Mouse (Mus musculus): ENCODE data around the gene Prpf8.

Gene Prpf8

DNA sequence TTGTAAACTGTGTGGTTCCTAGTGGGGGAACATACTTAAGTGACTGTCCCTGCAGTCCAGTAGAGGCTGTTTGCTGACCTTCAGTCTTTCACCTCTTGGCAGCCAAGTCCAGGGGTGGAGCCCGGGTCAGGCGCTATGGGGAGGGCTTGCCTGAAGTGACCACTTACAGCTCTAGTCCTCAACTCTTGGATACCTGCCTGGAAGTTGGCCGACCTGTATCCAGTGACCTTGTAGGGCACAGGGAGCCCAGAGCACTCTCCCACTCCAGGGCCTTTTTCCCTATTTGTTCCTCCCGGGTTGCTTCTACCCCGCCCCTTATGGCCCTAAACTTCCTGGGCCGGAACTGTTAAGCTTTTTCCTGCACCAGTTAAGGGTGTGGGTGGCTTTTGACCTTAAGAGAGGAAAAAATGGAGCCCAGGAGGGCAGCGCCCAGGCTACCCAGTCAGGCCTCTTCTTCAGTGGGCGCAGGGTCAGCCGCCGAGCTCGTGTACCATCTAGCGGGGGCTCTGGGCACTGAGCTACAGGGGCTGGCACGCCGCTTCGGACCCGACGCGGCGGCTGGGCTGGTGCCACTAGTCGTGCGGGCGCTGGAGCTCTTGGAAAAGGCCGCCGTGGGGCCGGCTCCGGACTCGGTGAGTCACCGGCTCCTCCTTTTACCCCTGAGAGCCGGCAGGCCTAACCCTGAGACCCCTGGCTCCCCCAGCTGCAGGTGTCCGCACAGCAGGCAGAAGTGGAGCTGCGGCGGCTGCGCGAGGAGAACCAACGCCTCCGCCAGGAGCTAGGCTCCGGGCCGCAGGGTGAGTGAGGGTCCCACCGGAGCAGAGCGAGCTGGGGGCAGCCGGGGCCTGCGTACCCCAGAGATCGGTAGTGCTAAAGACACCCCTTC lies 23.4 kb downstream of the Prpf8 start, which contains the start of gene Rilp:
Rilp (plus strand) TSS at position 354 of the 886 bp plus-strand sequence.
- DNase-seq: peak; percentile 75

DNA sequence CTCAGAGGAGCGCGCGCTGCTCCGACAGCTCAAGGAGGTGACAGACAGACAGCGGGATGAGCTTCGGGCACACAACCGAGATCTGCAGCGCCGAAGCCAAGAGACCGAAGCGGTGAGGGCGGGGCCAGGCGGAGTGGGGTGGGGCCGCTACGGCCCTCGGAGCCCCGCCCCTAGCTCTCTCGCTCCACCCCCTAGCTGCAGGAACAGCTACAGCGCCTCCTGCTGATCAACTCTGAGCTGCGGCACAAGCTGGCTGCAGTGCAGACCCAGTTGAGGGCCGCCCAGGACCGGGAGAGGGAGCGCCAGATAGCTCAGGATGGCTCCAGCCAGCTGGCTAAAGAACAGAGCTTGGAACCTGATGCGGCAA lies 24.0 kb downstream of the Prpf8 start:
- peak; percentile 95 for DNase-seq

DNA sequence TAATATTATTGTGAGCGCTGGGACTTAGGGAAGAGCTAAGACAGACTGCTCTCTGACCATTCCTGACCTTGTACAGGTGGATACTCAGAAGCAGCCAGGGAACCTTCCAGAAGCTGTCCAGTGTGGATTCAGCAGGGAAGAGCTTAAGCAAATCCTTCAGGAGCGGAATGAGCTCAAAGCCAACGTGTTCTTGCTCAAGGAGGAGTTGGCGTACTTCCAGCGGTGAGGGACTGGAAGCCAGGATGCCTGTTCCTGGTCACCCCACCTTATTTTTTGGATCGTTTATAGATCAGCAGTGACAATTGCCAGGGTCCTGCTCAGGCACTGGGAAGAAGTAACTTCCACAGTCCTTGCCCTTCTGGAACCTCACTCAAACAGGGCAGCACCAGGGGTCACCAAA lies 24.6 kb downstream of the Prpf8 start:
- DNase-seq: no peak

DNA sequence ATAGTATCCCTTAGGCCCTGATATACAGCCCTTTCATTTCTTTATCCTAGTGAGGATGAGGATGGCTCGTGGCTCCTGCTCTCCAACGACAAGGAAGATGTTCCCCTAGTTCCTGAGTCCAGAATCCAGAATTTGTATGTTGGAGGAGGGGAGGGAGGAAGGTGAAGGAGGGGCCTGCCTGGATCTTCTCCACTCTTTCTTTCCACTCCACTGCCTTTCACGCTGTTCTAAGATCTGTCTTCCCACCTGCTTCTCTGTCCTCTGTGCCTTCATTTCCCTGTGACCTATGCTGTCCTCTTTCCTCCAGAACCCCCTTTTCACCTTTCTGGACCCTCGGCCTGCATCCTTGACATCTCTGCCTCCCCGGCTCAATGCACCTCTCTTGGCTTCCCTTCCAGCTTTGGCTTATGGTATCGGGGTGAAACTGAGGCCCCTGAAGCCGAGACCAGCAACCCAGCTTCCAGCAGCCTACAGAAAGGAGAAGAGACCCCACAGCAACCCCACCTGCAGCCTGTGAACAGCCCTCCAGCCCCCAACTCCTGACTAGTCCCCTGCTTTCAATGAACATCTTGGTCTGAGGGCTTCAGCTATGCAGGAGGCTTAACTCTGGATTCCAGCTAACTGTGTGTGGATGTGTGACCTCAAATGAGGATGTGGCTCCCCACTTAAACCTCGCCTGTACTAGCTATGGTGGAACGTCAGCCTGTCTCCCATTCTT lies 25.8 kb downstream of the Prpf8 start:
- no peak for DNase-seq

DNA sequence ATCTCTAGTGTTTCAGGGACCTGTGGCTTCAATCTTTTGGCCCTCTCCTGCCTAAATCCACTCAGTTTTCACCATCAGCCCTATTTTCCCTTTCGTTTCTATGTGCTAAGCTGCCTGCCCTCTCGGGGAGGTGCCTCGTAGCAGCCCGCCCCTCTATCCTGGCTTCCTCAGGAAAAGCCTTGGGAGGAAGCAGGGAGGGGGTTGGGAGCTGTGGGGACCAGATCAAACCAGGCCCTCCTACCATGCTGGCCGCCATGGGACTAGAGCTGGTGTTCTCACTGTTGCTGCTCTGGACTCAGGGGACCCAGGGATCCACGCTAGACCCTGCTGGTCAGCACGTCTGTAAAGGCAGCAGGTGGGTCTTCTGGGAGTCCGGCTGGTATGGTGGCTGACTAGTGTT lies 26.7 kb downstream of the Prpf8 start, which contains the start of gene Scarf1:
Scarf1 (plus strand) TSS at position 205 of the 400 bp plus-strand sequence.
- DNase-seq: no peak

DNA sequence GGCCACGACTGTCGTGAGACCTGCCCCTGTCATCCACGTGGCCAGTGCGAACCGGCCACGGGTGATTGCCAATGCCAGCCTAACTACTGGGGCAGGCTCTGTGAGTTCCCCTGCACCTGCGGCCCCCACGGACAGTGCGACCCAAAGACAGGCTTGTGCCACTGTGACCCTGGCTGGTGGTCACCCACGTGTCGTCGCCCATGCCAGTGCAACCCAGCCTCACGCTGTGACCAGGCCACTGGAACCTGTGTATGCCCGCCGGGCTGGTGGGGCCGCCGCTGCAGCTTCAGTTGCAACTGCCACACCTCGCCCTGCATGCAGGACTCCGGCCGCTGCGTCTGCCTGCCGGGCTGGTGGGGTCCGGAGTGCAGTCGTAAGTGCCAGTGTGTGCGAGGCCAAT lies 28.6 kb downstream of the Prpf8 start:
- DNase-seq: no peak

DNA sequence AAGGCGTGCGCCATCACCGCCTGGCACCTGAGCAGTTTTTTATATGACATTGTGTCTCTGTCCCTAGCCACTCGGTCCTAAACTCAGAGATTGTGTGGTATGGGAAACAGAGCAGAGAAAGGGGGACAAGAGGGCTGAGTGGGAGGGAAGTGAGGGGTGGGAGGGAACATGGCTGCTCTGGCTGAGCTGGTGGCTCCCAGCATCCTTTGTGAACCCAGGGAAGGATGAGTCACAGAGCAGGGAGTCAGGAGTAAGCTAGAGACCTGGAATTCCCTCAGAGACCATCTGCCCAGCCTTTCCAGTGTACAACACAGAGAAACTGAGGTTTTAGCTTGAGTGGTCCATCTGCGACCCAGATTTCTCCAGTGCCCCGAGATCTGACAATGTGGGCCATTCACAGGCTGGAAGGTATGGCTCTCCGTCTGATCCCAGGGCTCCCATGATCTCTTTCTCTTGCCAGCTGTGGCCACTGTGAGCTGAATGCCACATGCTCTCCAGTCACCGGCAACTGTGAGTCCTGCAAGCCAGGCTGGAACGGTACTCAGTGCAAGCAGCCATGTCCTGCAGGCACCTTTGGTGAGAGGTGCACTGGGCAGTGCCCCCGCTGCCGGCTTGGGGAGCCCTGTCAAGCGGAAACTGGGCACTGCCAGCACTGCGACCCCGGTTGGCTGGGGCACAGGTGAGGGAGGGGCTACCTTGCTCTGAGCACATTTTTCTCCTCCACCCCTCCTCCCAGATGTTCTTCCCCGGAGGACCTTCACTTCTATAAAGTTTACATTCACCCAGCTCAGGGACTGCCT lies 33.4 kb downstream of the Prpf8 start:
- DNase-seq: no peak

DNA sequence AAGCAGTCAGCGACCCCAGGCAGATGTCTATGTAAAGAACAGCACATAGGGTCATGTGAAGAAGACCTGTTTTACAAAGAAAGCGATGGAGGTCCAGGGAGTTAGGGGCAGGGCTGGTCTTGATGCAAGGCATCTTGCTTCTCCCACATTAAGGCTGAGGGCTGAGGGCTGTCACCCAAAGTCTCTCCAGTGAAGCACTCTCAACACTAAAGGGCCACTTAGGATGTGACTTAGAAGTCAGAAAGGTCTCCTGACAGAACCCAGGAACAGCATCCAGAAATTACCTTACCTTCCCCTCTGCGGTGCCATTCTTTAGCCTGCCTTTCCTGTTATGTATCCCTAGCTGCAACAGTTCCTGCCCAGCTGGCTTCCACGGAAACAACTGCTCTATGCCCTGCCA lies 35.0 kb downstream of the Prpf8 start:
- DNase-seq: no peak

DNA sequence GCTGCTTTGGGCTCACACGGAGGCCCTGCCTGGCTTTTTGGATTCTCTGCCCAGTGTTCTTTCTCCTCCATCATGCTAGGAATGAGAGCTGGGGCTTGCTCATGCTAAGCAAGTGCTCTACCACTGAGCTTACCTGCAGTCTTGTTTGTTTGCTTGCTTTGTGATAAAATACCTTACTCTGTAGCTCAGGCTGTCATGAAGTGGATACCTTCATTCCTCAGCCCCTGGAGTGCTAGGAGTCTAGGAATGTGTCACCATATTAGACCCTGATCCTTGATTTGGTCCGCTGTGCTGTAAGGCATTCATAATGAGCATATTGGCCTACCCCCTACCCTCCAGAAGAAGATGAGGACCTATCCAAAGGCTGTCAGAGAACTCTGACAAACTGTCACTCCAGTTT lies 36.2 kb downstream of the Prpf8 start:
- no peak for DNase-seq

DNA sequence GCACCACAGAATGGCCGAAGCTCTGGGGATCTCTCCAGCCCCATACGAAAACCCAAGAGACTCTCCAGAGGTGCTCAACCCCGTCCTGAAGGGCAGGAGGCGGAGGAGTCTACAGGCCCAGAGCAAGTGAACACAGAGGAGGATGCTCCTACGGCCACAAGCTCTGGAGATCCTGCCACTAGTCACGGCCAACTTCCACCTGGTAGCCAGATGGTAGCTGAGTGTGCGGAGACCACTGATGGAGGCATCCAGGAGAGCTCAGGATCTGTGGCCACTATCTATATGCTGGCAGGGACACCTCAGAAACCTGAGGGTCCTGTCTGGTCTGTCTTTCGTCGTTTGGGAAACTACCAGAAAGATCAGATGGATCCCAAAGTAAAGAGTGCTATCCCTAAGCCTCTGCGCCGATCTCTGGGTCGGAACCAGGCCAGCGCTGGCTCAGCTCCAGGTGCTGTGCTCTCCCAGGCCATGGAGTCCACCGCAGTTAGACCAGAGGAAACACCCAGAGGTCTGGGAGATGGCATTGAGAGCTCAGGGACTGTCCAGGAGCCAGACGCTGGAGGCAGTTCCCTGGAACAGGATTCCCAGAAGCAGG lies 39.0 kb downstream of the Prpf8 start:
- DNase-seq: no peak

DNA sequence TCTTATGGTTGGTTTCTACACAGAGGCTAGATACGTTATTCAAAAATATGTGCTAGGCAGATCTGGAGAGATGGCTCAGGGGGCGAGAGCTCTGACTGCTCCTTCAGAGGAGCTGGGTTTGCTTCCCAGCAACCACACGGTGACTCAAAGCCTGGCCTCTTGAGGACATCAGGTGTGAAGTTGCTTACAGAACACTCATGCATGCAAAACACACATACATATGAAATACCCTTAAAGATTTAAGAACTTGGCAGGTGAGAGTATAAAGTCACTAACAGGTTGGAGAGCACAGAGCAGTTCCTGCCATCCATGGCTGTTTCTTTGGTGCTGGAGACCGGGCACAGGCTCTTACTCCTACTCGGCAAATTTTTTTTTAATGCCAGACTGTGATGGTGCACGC lies 40.3 kb downstream of the Prpf8 start:
- no peak for DNase-seq

DNA sequence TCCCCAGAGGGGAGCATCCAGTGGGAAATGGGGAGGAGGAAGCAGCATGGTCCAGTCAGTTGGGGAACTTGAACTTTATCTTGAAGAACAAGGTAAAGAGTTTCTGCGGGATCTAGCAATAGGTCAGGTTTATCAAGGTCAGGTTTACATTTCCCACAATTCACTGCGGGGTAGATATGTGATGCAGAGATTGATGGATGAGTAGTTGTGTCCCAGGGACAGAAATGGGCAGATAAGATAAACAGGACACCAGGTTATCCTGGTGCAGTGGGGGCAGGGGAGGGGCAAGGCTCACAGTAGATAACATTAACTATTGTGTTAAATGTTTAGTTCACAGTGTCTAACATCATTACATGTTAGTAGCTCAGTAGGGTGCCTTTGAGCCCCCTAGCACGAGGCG lies 43.2 kb downstream of the Prpf8 start:
- DNase-seq: peak; percentile 11

DNA sequence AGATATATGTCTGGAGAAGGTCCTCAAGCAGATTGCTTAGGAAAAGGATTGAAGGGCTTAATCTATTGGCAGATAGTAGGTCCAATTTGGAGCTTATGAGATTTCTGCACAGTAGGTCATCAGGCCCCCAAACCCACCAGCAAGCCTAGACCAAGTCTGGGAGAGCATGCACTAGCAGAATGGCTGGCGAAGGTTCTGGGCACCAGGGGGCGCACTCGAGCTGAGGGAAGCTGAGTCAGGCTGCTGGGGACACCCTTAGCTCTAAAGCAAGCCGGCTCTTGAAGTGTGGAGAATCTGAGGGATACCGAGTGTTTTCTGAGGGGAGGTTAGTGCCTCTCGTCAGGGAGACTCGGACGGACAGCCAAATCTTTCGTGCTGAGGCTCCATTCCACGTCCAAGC lies 43.7 kb downstream of the Prpf8 start:
- DNase-seq: peak; percentile 99

DNA sequence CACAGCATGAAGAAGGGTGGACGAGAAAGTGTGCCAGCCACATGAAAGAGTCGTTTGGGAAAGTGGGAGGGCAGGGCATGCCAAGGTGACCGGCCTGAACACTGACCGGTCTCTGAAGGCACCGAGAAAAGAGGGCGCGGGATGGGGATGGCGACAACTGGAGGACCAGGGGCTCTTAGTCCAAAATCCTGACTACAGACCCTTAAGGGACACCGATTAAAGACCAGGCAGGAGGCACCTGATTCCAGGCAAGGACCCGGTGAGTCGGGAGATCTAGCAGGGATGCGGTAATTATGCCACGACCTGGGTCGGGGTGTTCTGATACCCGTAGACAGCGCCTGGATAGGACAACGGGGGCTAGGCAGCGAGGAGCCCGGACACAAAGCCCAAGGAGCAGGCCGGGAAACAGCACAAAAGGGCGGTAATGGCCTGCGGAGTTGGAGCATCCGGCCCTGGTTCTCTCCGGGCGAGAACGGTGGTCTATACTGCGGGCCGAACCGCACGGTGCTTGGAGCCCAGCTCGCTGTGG lies 44.3 kb downstream of the Prpf8 start:
- DNase-seq: peak; percentile 53

DNA sequence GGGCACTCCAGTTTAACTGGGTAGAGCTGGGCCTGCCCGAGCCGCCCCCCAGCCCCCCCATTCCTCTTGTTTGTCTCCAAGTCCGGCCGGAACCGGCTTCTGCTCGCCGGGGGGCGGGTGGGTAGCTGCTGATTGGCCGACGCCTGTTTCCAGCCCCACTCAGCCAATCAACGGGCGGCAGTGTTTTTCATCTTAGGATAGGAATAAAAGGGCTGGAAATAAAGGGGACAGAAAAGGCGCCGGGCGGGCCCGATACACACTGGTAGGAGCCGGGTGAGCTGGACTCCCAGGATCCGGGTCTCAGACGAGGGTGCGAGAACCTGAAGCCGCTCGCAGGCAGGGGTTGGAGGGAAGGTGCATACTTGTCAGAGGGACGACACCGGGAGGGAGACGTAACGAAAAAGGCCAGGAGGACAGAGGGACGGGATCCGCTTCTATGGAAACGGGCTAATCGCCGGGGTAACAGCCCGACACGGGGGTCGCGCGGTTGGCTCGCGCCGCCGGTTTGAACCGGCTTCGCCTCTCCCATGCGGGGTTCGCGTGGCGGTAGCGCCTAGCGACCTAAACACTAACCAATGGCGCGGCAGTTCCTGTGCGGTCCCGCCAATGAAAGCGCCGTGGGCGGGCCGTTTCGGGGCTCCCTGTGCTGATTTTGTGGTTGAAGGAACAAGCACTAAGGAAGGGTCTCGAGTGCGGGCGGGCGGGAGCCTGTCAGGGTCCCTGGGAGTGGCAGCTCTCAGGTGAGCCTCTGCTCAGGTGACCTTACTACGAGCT lies 45.0 kb downstream of the Prpf8 start, which contains the start of gene Slc43a2:
Slc43a2 (plus strand) TSS at position 226 of the 774 bp plus-strand sequence.
- DNase-seq: peak; percentile 97

DNA sequence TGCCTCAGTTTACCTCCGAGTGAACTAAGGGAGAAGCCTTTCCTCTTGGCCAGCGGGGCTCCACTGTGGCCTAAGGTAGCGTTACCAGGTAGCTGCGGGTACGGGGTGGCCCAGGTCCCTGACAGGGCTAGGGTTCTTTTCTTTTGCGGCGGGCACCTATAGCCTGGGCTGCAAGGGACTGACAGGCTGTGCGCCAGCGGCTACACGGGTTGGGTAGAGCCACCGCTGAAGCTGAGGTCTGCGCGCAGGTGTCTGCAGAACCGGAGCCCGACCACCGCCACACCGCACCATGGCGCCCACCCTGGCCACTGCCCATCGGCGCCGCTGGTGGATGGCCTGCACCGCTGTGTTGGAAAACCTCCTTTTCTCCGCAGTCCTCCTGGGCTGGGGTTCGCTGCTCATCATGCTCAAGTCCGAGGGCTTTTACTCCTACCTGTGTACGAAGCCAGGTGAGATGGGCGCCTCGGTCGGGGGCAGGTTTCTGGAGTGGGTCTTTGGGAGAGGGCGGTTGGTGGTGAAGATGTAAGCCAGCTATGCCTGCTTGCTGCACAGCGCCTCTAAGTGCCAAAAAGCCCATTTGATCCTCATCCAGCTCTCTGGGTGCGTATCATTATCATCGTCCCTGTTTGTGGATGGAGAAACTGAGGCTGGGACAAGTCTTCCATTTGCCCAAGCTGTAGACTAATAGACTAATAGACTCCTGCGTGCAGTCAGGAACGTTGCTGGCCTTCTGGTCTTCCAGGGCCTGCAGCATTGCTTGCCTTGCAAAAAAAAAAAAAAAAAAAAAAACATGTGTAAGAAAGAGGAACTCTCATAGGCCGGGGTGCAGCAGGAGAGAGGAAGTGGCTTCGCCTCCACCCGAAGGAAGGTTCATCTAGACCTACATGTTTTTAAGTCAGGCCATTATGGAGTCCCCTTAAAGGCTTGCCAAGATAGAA lies 46.0 kb downstream of the Prpf8 start:
- peak; percentile 75 for DNase-seq

DNA sequence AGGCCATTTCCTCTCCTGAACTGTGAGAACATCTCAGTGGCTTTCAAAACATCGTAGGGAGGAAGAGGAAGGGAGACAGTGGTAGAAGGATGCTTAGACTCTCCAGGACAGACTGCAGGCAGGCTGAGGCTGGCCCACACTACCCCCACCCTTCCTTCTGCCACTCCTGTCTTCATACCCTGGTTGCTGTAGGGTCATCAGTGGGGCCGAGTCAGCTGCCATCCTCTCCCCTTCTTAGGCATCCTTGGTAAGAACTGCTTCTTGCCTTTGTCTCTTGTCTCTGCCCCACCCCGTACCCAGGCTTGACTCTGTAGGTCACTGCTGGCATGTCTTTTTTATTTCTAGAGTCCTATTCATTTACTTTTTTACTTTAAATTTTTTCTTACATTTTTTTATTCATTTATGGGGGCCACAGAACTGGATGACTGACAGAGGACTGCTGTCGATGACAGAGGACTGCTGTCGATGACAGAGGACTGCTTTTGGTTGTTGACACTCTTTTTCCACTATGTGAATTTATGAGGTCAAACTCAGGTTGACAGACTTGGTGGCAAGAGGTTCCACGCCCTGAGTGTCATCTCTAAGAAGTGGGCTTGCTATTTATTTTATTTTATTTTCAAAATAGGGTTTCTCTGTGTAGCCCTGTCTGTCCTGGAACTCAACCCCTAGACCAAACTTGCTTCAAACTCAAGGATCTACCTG lies 46.8 kb downstream of the Prpf8 start:
- DNase-seq: peak; percentile 49

DNA sequence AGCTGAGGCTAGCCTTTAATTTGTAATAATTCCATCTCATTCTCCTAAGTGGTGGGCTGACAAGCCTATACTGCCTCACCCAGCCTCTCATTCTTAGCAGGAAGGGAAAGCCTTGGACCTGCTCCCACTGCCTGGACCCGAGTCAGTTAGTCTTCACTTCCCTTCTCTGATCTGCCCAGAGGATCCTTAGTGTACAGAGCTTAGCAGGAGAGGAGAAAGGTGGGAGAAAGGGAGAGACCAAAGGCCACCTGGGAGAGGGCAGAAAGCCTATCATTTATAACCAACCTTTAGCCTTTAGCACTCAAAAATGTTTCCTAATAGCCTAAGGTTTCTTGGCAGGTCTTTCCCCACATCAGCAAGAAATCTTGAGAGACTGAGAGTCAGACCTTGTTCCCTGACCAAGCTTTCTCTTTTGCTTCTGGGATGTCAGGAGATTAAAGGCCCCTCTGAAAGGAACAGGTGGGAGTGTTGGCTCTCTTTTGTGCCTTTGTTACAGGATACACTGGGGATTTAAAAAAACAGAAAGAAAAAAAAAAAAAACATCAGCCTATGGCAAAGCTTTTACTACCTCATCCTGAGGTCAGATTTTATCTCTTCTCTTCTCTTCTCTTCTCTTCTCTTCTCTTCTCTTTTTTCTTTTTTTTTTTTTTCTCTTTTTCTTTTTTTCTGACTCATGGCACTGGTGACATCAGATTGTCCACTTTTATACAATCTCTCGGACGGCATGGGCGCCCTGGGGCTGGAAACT lies 47.8 kb downstream of the Prpf8 start:
- DNase-seq: peak; percentile 20

Measured in thymus, postnatal 14 days (tissue).